Mouse (Mus musculus) neural tube, embryonic 12.5 days (tissue): Measurements from ENCODE around the gene Herc1. TPM values are rescaled to one million over a fixed set of nuclear protein-coding genes. Genes with fewer than 3 reads are reported as not detected.
A peak's percentile ranks its signal among the peaks of the same experiment; 100 is the strongest.

Source experiments
- ATAC-seq: fragments of 200-750 bp; cut with Nextera tagmentation; 2 replicates; pipeline ENCODE4 v1.8.0; 2017; ENCODE audit warnings: low read depth, mild to moderate bottlenecking, moderate TSS enrichment, moderate library complexity; ENCODE audit not compliant: low FRiP score
- H3K27ac ChIP-seq: fragments of 300-500 bp; sonication (generic); 2 replicates; pipeline ENCODE4 v1.5.1; 2016
- H3K27me3 ChIP-seq: fragments of 300-500 bp; sonication (generic); replicated peaks from 2 replicates; pipeline ENCODE4 v1.6.1; 2016; ENCODE audit warnings: mild to moderate bottlenecking
- H3K36me3 ChIP-seq: fragments of 300-500 bp; sonication (generic); 2 replicates; pipeline ENCODE4 v1.6.1; 2016; ENCODE audit warnings: mild to moderate bottlenecking
- H3K4me1 ChIP-seq: fragments of 300-500 bp; sonication (generic); 2 replicates; pipeline ENCODE4 v1.6.1; 2016
- H3K4me2 ChIP-seq: fragments of 300-500 bp; sonication (generic); replicated peaks from 2 replicates; pipeline ENCODE4 v1.6.1; 2016; ENCODE audit warnings: mild to moderate bottlenecking
- H3K4me3 ChIP-seq: fragments of 300-500 bp; sonication (generic); 2 replicates; pipeline ENCODE4 v1.5.1; 2016
- H3K9ac ChIP-seq: fragments of 300-500 bp; sonication (generic); 2 replicates; pipeline ENCODE4 v1.6.1; 2016; ENCODE audit warnings: mild to moderate bottlenecking
- H3K9me3 ChIP-seq: fragments of 300-500 bp; sonication (generic); 2 replicates; pipeline ENCODE4 v1.6.1; 2016; ENCODE audit warnings: mild to moderate bottlenecking
- WGBS: fragments of 180-500 bp; shearing (Covaris S2); methylation state at CpG from one replicate; pipeline ENCODE4 v1.1.7; 2016; 5-methylcytosine and 5-hydroxymethylcytosine counted together
- polyA plus RNA-seq: library from polyadenylated mRNA; unstranded; fragments of >200 nt; fragmentation: Nextera tagmentation; extraction: Ambion mirVana; gene quantifications from 2 replicates; pipeline ENCODE4 v1.2.1, GENCODE M21; 2016

Gene Herc1
- polyA plus RNA-seq, 1 experiment from 2014 or later = 44.2 TPM

DNA sequence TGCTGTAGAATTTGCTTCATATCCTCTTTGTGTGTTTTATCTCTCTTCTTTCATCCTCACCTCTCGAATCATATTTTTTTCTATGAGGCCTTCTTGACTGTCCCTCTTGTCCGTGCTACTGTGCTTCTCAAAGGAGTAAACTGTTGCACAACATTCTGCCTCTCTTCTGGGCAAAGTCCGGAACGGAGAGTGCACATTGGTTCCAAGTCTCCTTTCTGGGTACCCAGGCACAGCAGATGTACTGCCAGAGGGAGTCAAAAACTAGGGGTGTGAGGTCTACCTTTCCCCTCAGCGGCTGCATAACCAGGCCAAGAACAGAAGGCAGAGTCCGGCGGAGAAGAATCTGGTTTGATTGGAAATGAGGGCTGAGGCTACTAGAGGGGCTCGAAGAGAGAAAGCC, 89.8 kb downstream of the Herc1 start:
- H3K9ac ChIP-seq = no peak overlapping the region

DNA sequence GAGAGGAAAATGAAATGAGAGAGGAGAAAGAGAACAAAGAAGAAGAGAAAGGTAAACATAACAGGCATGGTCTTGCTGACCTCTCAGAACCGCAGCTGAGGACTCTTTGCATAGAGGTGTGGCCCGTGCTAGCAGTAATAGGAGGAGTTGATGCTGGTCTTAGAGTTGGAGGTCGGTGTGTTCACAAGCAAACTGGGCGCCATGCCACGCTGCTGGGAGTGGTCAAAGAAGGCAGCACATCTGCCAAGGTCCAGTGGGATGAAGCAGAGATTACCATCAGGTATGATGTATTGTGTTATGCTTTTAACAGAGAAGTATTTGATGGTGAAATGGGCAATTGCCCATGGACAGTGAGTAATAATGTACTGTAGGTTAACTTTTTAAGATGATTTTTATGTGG, 98.0 kb downstream of the Herc1 start:
- no peak overlapping the region for H3K4me2 ChIP-seq
- H3K27ac ChIP-seq = no peak overlapping the region
- H3K9me3 ChIP-seq = no peaks in the 10 kb centered on the region
- no peaks in the 10 kb centered on the region for H3K27me3 ChIP-seq
- WGBS = 92% methylated on average over 5 of the region's 5 CpGs
- H3K4me3 ChIP-seq = no peak overlapping the region
- H3K4me1 ChIP-seq = no peaks in the 10 kb centered on the region
- H3K36me3 ChIP-seq = peaks cover 41% of the 10 kb centered on the region
- no peak for ATAC-seq
- no peak overlapping the region for H3K9ac ChIP-seq

More for the DNA sequence above, 89.8 kb downstream of the Herc1 start:
- no peak for ATAC-seq
- Histone ChIP-seq H3K9me3 (no peaks in the 10 kb centered on the region), H3K27ac (no peak overlapping the region), H3K4me1 (no peaks in the 10 kb centered on the region), H3K27me3 (no peaks in the 10 kb centered on the region), H3K4me2 (no peak overlapping the region), H3K36me3 (peaks cover 36% of the 10 kb centered on the region), H3K4me3 (no peak overlapping the region)
- 94% methylated on average over 8 of the region's 8 CpGs for WGBS

DNA sequence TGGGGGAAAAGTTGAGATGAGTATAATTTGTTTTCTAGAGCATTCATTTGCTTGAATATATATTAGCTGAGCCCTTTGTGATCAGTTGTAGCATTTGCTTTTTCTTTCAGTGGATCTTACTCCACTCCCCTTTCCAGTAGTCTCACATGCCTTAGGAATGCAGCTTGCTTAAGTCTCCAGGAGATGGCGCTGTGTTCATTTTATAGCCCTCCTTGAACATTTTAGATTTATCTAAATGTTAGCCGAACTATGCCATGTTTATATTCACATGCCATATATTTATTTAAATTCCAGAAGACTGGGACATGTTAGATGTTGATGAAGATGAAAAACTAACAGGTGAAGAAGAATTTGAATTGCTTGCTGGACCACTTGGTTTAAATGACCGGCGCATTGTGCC, 114.8 kb downstream of the Herc1 start:
- Histone ChIP-seq H3K27ac (no peak overlapping the region), H3K4me2 (no peak overlapping the region), H3K9ac (no peak overlapping the region), H3K36me3 (peaks cover 48% of the 10 kb centered on the region), H3K4me3 (no peak overlapping the region), H3K27me3 (no peaks in the 10 kb centered on the region), H3K9me3 (no peaks in the 10 kb centered on the region), H3K4me1 (no peaks in the 10 kb centered on the region)
- WGBS = 59% methylated on average over 4 of the region's 4 CpGs
- ATAC-seq = no peak

DNA sequence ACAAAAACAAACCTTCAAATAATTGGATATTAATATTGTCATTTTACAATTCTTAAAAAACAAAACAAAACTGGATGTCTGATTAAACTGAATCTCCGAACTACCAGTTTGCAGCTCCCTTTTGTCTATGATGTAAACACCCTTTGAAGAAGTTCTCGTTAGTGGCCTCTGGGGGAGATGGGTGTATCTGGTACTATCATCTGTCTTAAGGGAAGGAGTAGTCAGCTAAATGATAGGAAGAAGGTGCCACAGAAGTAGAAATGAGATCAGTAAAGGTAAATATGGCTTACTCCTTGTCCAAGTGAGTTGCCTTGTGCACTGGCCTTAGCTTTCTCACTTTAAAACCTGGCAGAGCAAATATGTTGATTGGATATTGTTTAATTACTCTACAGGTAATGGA, 127.5 kb downstream of the Herc1 start:
- Histone ChIP-seq H3K27me3 (no peaks in the 10 kb centered on the region), H3K4me2 (no peak overlapping the region), H3K27ac (no peak overlapping the region), H3K9ac (no peak overlapping the region), H3K36me3 (peaks cover 45% of the 10 kb centered on the region), H3K4me3 (no peak overlapping the region), H3K9me3 (no peaks in the 10 kb centered on the region), H3K4me1 (no peaks in the 10 kb centered on the region)
- ATAC-seq = no peak
- WGBS = 86% methylated on average over 2 of the region's 2 CpGs

DNA sequence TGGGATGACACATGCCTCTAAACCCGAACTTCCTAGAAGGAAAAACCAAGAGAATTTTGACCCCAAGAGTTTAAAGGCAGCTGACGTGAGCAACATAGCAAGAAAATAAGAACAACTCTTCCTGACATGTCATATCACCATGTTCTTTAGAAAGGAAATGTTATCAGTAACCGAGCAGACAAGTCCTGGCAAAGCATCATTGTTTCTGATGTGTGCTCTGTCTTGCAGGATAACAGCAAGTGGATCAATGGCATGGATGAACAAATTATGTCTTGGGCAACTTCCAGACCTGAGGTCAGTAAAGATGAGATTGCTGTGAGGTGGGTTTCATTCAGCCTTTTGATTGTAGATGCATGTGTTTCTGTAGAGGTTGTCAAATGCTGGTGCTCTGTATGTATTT, 133.2 kb downstream of the Herc1 start:
- no peak overlapping the region for H3K4me3 ChIP-seq
- no peak overlapping the region for H3K9ac ChIP-seq
- no peaks in the 10 kb centered on the region for H3K27me3 ChIP-seq
- ATAC-seq = no peak
- no peaks in the 10 kb centered on the region for H3K4me1 ChIP-seq
- 92% methylated on average over 3 of the region's 3 CpGs for WGBS
- peaks cover 66% of the 10 kb centered on the region for H3K36me3 ChIP-seq
- H3K4me2 ChIP-seq = no peak overlapping the region
- H3K27ac ChIP-seq = no peak overlapping the region
- H3K9me3 ChIP-seq = no peaks in the 10 kb centered on the region

DNA sequence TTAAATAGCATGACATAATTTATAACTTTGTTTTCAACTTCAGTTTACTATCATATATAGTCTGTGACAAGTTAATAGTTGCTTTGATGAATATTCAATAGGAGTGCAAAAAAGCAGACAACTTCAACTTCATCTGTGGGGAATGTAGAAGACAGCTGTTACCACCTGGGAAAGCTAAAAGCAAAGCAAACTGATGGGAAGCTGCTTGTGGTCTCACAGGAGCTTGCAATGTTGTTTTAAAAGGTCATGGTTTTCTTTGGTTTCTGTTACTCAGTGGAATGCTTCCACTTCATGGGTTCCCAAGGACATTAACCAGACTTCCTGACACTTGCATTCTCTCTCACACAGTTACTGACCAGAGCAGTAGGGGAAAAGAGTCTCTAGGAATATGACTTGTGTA, 138.5 kb downstream of the Herc1 start:
- H3K27ac ChIP-seq = no peak overlapping the region
- no peaks in the 10 kb centered on the region for H3K27me3 ChIP-seq
- no peak overlapping the region for H3K9ac ChIP-seq
- ATAC-seq = no peak
- no peak overlapping the region for H3K4me3 ChIP-seq
- H3K4me1 ChIP-seq = no peaks in the 10 kb centered on the region
- H3K36me3 ChIP-seq = peaks cover 78% of the 10 kb centered on the region
- H3K4me2 ChIP-seq = no peak overlapping the region
- H3K9me3 ChIP-seq = no peaks in the 10 kb centered on the region

DNA sequence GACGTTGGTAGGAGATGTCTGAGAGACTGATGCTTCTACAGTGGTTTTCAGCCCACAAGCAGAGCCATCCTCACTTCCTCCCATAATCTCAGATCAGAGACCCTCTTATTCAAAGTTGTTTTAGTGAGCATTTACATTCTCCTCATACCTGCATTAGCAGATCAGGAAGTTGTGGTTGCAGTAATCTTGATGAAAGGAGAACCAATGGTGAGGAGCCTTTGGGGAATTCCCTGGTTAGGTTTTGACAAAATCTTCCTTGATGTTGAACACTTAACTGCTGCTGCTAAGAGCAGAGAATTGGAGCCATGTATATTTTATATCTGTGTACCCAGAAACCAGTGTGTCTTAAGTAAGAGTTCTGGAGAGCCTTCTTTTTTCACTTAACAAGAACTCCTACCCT, 142.1 kb downstream of the Herc1 start:
- Histone ChIP-seq H3K4me2 (no peak overlapping the region), H3K27ac (no peak overlapping the region), H3K27me3 (no peaks in the 10 kb centered on the region), H3K9ac (no peak overlapping the region), H3K4me1 (no peaks in the 10 kb centered on the region), H3K4me3 (no peak overlapping the region), H3K36me3 (peaks cover 68% of the 10 kb centered on the region), H3K9me3 (no peaks in the 10 kb centered on the region)
- ATAC-seq = no peak
- WGBS = 97% methylated on average over 1 of the region's 1 CpGs

DNA sequence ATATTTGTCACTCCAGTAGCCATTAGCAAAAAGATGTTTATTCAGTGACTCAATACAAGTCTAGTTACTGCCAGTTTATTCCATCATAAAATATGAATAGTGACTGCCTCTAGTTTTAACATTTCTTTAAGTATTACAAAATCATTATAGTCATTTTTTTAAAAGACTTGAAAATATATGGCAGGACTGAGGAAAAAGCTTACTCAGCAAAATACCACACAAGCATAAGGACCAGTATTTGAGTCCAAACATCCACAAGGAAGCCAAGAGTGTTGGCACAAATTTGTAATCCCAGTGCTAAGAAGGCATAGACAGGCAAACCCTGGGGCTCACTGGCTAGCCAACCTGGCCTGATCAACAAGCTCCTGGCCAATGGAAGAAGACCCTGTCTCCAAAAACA, 143.7 kb downstream of the Herc1 start:
- H3K27ac ChIP-seq = no peak overlapping the region
- peaks cover 67% of the 10 kb centered on the region for H3K36me3 ChIP-seq
- no peaks in the 10 kb centered on the region for H3K4me1 ChIP-seq
- no peak for ATAC-seq
- no peaks in the 10 kb centered on the region for H3K9me3 ChIP-seq
- no peak overlapping the region for H3K9ac ChIP-seq
- no peaks in the 10 kb centered on the region for H3K27me3 ChIP-seq
- no peak overlapping the region for H3K4me2 ChIP-seq
- no peak overlapping the region for H3K4me3 ChIP-seq

DNA sequence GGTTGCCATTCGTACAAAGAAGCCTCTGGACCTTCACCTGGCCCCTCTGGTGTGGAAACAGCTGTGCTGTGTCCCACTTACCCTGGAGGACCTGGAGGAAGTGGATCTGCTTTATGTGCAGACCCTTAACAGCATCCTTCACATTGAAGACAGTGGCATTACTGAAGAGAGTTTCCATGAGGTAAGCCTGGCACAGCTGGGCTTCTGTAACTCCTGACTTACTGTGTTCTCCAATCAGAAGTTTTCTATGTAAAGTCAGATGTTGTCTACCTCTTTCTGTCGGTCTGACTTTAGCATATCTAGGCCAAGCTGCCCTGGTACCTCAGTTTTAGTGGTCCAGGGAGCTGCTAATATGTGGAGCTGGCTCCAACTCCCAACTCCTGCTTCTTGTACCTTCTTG, 151.0 kb downstream of the Herc1 start:
- Histone ChIP-seq H3K4me3 (no peak overlapping the region), H3K9ac (no peak overlapping the region), H3K36me3 (peaks cover 68% of the 10 kb centered on the region), H3K4me1 (peaks cover 17% of the 10 kb centered on the region), H3K9me3 (no peaks in the 10 kb centered on the region), H3K27ac (no peak overlapping the region), H3K4me2 (no peak overlapping the region), H3K27me3 (no peaks in the 10 kb centered on the region)
- ATAC-seq = no peak
- 87% methylated on average over 2 of the region's 2 CpGs for WGBS

DNA sequence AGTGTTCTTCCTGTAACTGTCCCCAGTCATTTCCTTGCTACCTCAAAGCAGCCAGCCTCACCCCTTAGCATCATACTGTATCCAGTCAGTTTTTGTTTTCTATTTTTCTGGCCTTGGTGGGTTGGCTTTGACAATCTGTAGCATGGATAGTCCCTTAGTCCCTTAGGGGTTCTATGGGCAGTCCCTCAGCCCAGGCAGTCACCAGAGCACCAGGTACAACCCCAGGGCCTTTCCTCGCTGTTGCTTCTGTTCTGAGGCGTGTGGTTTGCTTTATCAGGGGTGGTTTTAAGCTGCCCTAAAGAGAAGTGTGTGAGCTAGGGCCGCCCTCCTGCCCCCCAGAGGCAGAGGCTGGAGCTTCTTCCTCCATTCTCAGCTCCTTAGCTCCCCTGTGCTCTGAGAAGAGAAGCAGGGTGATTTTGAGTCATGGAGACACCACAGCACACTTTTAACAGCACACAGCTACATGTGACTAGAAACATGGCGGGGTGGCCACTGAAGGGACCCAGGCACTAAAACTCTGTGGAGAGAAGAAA, 153.7 kb downstream of the Herc1 start:
- no peaks in the 10 kb centered on the region for H3K9me3 ChIP-seq
- H3K4me1 ChIP-seq = peaks cover 21% of the 10 kb centered on the region
- H3K9ac ChIP-seq = no peak overlapping the region
- 88% methylated on average over 4 of the region's 4 CpGs for WGBS
- H3K4me2 ChIP-seq = no peak overlapping the region
- H3K27me3 ChIP-seq = no peaks in the 10 kb centered on the region
- no peak overlapping the region for H3K4me3 ChIP-seq
- peaks cover 73% of the 10 kb centered on the region for H3K36me3 ChIP-seq
- H3K27ac ChIP-seq = no peak overlapping the region
- ATAC-seq = no peak

DNA sequence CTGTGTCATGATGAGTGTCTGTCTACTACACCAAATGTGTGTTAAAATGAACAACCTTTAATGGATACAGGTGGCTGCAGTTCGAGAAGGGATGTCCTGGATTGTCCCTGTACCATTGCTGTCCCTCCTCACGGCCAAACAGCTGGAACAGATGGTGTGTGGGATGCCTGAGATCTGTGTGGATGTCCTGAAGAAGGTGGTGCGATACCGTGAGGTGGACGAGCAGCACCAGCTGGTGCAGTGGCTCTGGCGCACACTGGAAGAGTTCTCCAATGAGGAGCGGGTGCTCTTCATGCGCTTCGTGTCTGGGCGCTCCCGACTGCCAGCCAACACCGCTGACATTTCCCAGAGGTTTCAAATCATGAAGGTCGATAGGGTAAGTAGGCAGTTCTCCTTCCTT, 154.3 kb downstream of the Herc1 start:
- no peaks in the 10 kb centered on the region for H3K9me3 ChIP-seq
- no peak overlapping the region for H3K27ac ChIP-seq
- H3K4me3 ChIP-seq = no peak overlapping the region
- peaks cover 78% of the 10 kb centered on the region for H3K36me3 ChIP-seq
- H3K9ac ChIP-seq = no peak overlapping the region
- ATAC-seq = no peak
- H3K4me2 ChIP-seq = no peak overlapping the region
- H3K4me1 ChIP-seq = peaks cover 21% of the 10 kb centered on the region
- WGBS = 90% methylated on average over 13 of the region's 13 CpGs
- H3K27me3 ChIP-seq = no peaks in the 10 kb centered on the region

DNA sequence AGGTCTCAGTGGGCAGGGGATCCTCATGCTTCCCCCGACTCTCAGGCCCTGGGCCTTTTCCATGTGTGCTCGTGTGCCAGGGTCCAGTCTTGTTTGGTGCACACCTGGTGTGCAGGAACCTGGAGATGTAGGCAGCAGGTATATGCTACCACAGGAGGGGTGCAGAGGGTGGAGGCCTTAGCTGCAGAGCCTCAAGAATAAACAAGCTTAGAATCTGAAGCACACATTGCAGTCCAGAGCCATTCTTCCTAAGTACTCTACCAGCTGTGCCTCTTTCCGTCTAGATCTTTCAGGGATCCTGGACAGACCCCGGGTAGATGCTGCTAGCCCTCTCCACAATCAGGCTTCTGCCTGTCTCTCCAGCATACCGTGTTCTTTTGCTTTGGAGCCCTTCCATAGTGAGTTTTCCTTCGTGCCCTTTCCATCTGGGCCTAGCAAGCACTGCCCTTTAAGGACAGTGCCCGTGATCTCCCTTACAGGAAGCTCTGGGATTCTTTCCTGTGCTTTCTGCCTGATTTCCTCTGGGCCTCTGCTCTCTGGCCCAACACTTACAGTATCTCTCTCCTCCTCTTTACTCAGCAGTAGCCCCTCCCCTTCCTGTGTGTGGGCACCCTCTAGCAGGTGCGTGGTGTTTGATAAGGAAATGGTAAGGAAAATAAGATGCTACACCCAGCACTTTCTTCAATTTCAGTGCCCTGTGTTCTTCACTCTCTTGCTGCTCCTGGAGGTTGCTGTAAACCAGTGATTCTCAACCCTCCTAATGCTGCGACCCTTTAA, 155.1 kb downstream of the Herc1 start:
- Histone ChIP-seq H3K27me3 (no peaks in the 10 kb centered on the region), H3K4me3 (no peak overlapping the region), H3K4me1 (peaks cover 23% of the 10 kb centered on the region), H3K27ac (peak overlapping the region; percentile 23), H3K9ac (no peak overlapping the region), H3K36me3 (peaks cover 76% of the 10 kb centered on the region), H3K4me2 (0 out of 2 replicates have a peak overlapping the region, but pooled peaks have one; percentile 8), H3K9me3 (no peaks in the 10 kb centered on the region)
- peak; percentile 42; the same call in 1 of the 2 replicates for ATAC-seq
- 55% methylated on average over 9 of the region's 9 CpGs for WGBS

DNA sequence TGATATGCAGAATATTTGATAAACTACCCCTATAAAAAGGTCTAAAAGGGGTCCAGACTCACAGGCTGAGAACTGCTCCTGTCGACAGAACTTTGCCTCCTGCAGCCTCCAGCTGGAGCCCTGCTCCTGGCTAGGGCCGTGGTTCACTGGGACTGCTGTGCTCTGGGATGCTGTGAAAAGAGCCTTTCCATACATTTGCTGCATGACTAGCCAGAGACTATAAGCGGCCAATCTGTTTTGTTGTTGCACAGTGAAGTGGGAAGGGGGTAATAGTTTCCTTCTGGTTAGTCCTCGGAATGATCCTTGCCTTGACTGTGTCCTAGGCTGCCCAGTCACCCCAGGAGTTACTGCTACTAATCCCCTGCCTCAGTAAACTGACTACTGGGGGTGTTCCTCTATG, 155.8 kb downstream of the Herc1 start:
- peak; percentile 81 for ATAC-seq
- H3K4me3 ChIP-seq = no peak overlapping the region
- peaks cover 69% of the 10 kb centered on the region for H3K36me3 ChIP-seq
- WGBS = 26% methylated on average over 4 of the region's 4 CpGs
- no peaks in the 10 kb centered on the region for H3K27me3 ChIP-seq
- H3K9ac ChIP-seq = no peak overlapping the region
- H3K27ac ChIP-seq = peak overlapping the region; percentile 50; the same call in 1 of the 2 replicates
- H3K4me1 ChIP-seq = peaks cover 28% of the 10 kb centered on the region
- no peak overlapping the region for H3K4me2 ChIP-seq
- no peaks in the 10 kb centered on the region for H3K9me3 ChIP-seq
